In the genomic region with DNA sequence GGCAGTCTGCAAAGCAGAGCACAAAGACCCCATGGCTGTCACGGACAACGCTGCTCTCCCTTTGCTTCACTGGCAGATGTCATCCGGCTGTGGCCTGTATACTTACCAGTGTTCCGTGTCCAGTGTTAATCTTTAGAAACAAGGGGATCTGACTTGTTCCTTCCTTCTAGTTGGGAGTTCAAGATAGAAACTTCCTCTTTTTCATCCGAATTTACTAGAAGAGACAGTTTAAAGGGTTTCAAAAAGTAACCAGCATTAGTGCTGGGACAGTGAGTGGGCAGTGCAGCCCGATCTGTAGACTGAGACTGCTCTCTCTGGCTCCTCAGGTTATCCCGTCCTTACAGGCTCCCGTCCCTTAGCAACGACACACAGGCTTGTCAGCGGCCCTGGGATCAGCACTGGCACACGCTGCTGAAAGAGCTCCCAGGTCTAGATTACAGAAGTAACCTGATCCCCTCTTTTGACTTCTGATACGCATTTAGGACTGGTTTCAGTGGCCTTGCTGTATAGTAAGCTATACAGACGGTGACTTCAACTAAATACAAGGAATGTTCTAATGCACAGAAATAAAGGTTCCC, we compare ENCODE assay signal across 10 mouse cellular contexts. TPM values are rescaled to one million over a fixed set of nuclear protein-coding genes. Genes with fewer than 3 reads are reported as not detected.
DNase-seq lines count a peak whose midpoint lies in the region; ATAC-seq and TF ChIP-seq lines count a peak whose summit lies in the region.
"Had no signal": no experiment of that assay in that cellular context is flagged by ENCODE, and none has a peak within 500 bp of the region (broad histone marks: within the 10 kb centered on the region; RNA-seq: fewer than 3 reads in every experiment).

No protein-coding gene starts in this region.

- TF ChIP-seq POLR2A in liver, adult 2 months (IDR thresholded peaks at IDR 0.05; ENCODE audit: extremely low read depth, insufficient read depth, low read length) = no peak
- no peak for TF ChIP-seq POLR2A in cerebellum, adult 2 months (IDR thresholded peaks at IDR 0.05; ENCODE audit: borderline replicate concordance, insufficient read depth, low read length)

- no peaks in the 10 kb centered on the region for H3K27me3 ChIP-seq in liver, adult 2 months (ENCODE audit: control insufficient read depth, insufficient read depth, low read length)
- H3K27me3 ChIP-seq in embryonic facial prominence, embryonic 14.5 days (replicated peaks; ENCODE audit: control insufficient read depth, insufficient read depth, low read length) = no peaks in the 10 kb centered on the region
- no peaks in the 10 kb centered on the region for H3K27me3 ChIP-seq in megakaryocyte, embryonic 14.5 days (replicated peaks)
- H3K27me3 ChIP-seq in cerebellum, adult 2 months (ENCODE audit: control insufficient read depth, insufficient read depth, low read length) = no peaks in the 10 kb centered on the region
- H3K27me3 ChIP-seq in forebrain, embryonic 12.5 days = no peaks in the 10 kb centered on the region

- H3K27ac ChIP-seq in liver, adult 2 months (replicated peaks; ENCODE audit: insufficient read depth, low read depth, low read length) = peak overlapping the region; percentile 6
- H3K27ac ChIP-seq in embryonic facial prominence, embryonic 14.5 days (replicated peaks; ENCODE audit: low read depth, low read length) = peak overlapping the region; percentile 1; the same call in 1 of the 2 replicates
- H3K27ac ChIP-seq in cerebellum, adult 2 months (ENCODE audit: insufficient read depth, low read length) = no peak overlapping the region
- no peak overlapping the region for H3K27ac ChIP-seq in forebrain, embryonic 12.5 days
- H3K27ac ChIP-seq: midbrain, embryonic 10.5 days had no signal

- no peaks in the 10 kb centered on the region for H3K79me2 ChIP-seq in liver, adult 2 months (ENCODE audit: control insufficient read depth, insufficient read depth, low read length)

- WGBS in liver, adult 2 months = 88% methylated on average over 13 of the region's 13 CpGs
- WGBS in embryonic facial prominence, embryonic 14.5 days = 53% methylated on average over 13 of the region's 13 CpGs
- 82% methylated on average over 13 of the region's 13 CpGs for WGBS in cerebellum, adult 2 months
- WGBS in forebrain, embryonic 12.5 days = 79% methylated on average over 13 of the region's 13 CpGs

- H3K9ac ChIP-seq in liver, adult 2 months (ENCODE audit: low read depth, low read length) = no peak overlapping the region
- 0 out of 2 replicates have a peak overlapping the region, but pooled peaks have one; percentile 14 for H3K9ac ChIP-seq in embryonic facial prominence, embryonic 14.5 days (ENCODE audit: low read depth, low read length)
- no peak overlapping the region for H3K9ac ChIP-seq in forebrain, embryonic 12.5 days

- H3K4me2 ChIP-seq in embryonic facial prominence, embryonic 14.5 days (ENCODE audit: low read depth, low read length) = no peak overlapping the region
- no peak overlapping the region for H3K4me2 ChIP-seq in forebrain, embryonic 12.5 days

- no peak for TF ChIP-seq CTCF in liver, adult 2 months (IDR thresholded peaks at IDR 0.05; ENCODE audit: low read depth, low read length)
- no peak for TF ChIP-seq CTCF in cerebellum, adult 2 months (IDR thresholded peaks at IDR 0.05; ENCODE audit: borderline replicate concordance, insufficient read depth, low read depth, low read length)

- H3K4me3 ChIP-seq in liver, adult 2 months (ENCODE audit: insufficient read depth, low read depth, low read length) = no peak overlapping the region
- no peak overlapping the region for H3K4me3 ChIP-seq in embryonic facial prominence, embryonic 14.5 days (ENCODE audit: low read depth, low read length)
- H3K4me3 ChIP-seq in megakaryocyte, embryonic 14.5 days (replicated peaks) = peak overlapping the region; percentile 74
- no peak overlapping the region for H3K4me3 ChIP-seq in cerebellum, adult 2 months (replicated peaks; ENCODE audit: insufficient read depth, low read depth, low read length)
- no peak overlapping the region for H3K4me3 ChIP-seq in forebrain, embryonic 12.5 days (replicated peaks)
- H3K4me3 ChIP-seq: midbrain, embryonic 10.5 days had no signal

- H3K36me3 ChIP-seq in liver, adult 2 months (ENCODE audit: control insufficient read depth, insufficient read depth, low read length) = no peaks in the 10 kb centered on the region
- peaks cover 44% of the 10 kb centered on the region for H3K36me3 ChIP-seq in embryonic facial prominence, embryonic 14.5 days (ENCODE audit: control insufficient read depth, insufficient read depth, low read length)
- H3K36me3 ChIP-seq in megakaryocyte, embryonic 14.5 days (replicated peaks; ENCODE audit: low read length) = peaks cover 75% of the 10 kb centered on the region
- H3K36me3 ChIP-seq in forebrain, embryonic 12.5 days (replicated peaks) = peaks cover 85% of the 10 kb centered on the region

- H3K4me1 ChIP-seq in liver, adult 2 months (ENCODE audit: control insufficient read depth, insufficient read depth, low read length) = no peaks in the 10 kb centered on the region
- peaks cover 2% of the 10 kb centered on the region; the same call in 1 of the 2 replicates for H3K4me1 ChIP-seq in embryonic facial prominence, embryonic 14.5 days (ENCODE audit: control insufficient read depth, insufficient read depth, low read length)
- H3K4me1 ChIP-seq in megakaryocyte, embryonic 14.5 days = peaks cover 23% of the 10 kb centered on the region
- peaks cover 2% of the 10 kb centered on the region; the same call in 1 of the 2 replicates for H3K4me1 ChIP-seq in cerebellum, adult 2 months (ENCODE audit: control insufficient read depth, insufficient read depth, low read length)
- H3K4me1 ChIP-seq in forebrain, embryonic 12.5 days = no peaks in the 10 kb centered on the region

- H3K9me3 ChIP-seq in embryonic facial prominence, embryonic 14.5 days (ENCODE audit: control insufficient read depth, low read length) = no peaks in the 10 kb centered on the region
- H3K9me3 ChIP-seq in megakaryocyte, embryonic 14.5 days = no peaks in the 10 kb centered on the region
- no peaks in the 10 kb centered on the region for H3K9me3 ChIP-seq in forebrain, embryonic 12.5 days
- H3K9me3 ChIP-seq: midbrain, embryonic 10.5 days had no signal

- DNase-seq in liver, adult 2 months (ENCODE audit: extremely low read depth, low read depth, low spot score) = no peak
- DNase-seq in liver = no peak
- DNase-seq in embryonic facial prominence, embryonic 14.5 days (ENCODE audit: low spot score) = no peak
- DNase-seq in cerebellum, adult 2 months = no peak
- no peak for DNase-seq in frontal cortex, postnatal 10 days (ENCODE audit: low spot score in 2 of 2)
- DNase-seq: cerebellum, adult 9-11 months had no signal

- no peak for ATAC-seq in embryonic facial prominence, embryonic 14.5 days (ENCODE audit: low read depth)
- peak; percentile 28 to 36; a peak in 3 of 4 replicates for ATAC-seq in hematopoietic stem cell, adult 5-6 weeks (replicated peaks in 1 of 2; ENCODE audit: insufficient read depth in 1 of 2, low FRiP score in 2 of 2, low TSS enrichment in 1 of 2, low read depth in 1 of 2, poor library complexity in 2 of 2, severe bottlenecking in 2 of 2)
- no peak for ATAC-seq in forebrain, embryonic 12.5 days (ENCODE audit: low FRiP score)

RNA-seq across cellular contexts. Expression of a gene that starts 9.9 kb away (rescaled TPM):
- total RNA-seq in liver, adult 2 months (2014; rRNA removed) = 0.09 and 0.20 TPM in 2 replicates
- polyA plus RNA-seq in liver, adult 2 months (2012; rRNA removed) = 0.07 TPM in 1 of 2 replicates, not detected in the other
- polyA plus RNA-seq in embryonic facial prominence, embryonic 14.5 days (2014; fragmentation: Nextera tagmentation; extraction: Ambion mirVana) = 22.7 and 23.0 TPM in 2 replicates
- total RNA-seq in hematopoietic stem cell, adult 5-6 weeks (2017) = 27.3 and 30.6 TPM in 2 replicates
- 0.44 TPM in 1 of 2 replicates, not detected in the other for polyA plus RNA-seq in megakaryocyte, embryonic 14.5 days (2012; ENCODE audit: insufficient read depth, low replicate concordance)
- 0.30 and 0.36 TPM in 2 replicates for polyA plus RNA-seq in cerebellum, adult 2 months (2012; rRNA removed)
- polyA plus RNA-seq in forebrain, embryonic 12.5 days (2016; fragmentation: Nextera tagmentation; extraction: Ambion mirVana) = 38.0 and 43.1 TPM in 2 replicates

RNA-seq across cellular contexts. Expression of a gene that starts 10.1 kb away (rescaled TPM):
- 3.7 and 4.5 TPM in 2 replicates for total RNA-seq in liver, adult 2 months (2014; rRNA removed)
- polyA plus RNA-seq in liver, adult 2 months (2012; rRNA removed) = 14.1 and 14.6 TPM in 2 replicates
- polyA plus RNA-seq in embryonic facial prominence, embryonic 14.5 days (2014; fragmentation: Nextera tagmentation; extraction: Ambion mirVana) = 46.4 and 50.3 TPM in 2 replicates
- 5.2 and 6.5 TPM in 2 replicates for total RNA-seq in hematopoietic stem cell, adult 5-6 weeks (2017)
- polyA plus RNA-seq in megakaryocyte, embryonic 14.5 days (2012; ENCODE audit: insufficient read depth, low replicate concordance) = 11.8 and 25.3 TPM in 2 replicates
- 13.5 and 15.4 TPM in 2 replicates for polyA plus RNA-seq in cerebellum, adult 2 months (2012; rRNA removed)
- polyA plus RNA-seq in forebrain, embryonic 12.5 days (2016; fragmentation: Nextera tagmentation; extraction: Ambion mirVana) = 14.0 and 16.4 TPM in 2 replicates

RNA-seq across cellular contexts. Expression of a gene that starts 54.1 kb away (rescaled TPM):
- total RNA-seq in liver, adult 2 months (2014; rRNA removed) = 1.5 and 1.9 TPM in 2 replicates
- 3.1 TPM in 2 replicates for polyA plus RNA-seq in liver, adult 2 months (2012; rRNA removed)
- polyA plus RNA-seq in embryonic facial prominence, embryonic 14.5 days (2014; fragmentation: Nextera tagmentation; extraction: Ambion mirVana) = 3.9 and 4.3 TPM in 2 replicates
- 6.4 and 6.7 TPM in 2 replicates for total RNA-seq in hematopoietic stem cell, adult 5-6 weeks (2017)
- 7.3 and 10.6 TPM in 2 replicates for polyA plus RNA-seq in megakaryocyte, embryonic 14.5 days (2012; ENCODE audit: insufficient read depth, low replicate concordance)
- 25.8 and 27.3 TPM in 2 replicates for polyA plus RNA-seq in cerebellum, adult 2 months (2012; rRNA removed)
- 4.8 and 5.2 TPM in 2 replicates for polyA plus RNA-seq in forebrain, embryonic 12.5 days (2016; fragmentation: Nextera tagmentation; extraction: Ambion mirVana)

Comparison
In these comparisons a context has a peak if more than half of its experiments do, and no peak if none do; other contexts are left out.
1. H3K27ac ChIP-seq: peak in liver, adult 2 months (single experiment) and embryonic facial prominence, embryonic 14.5 days (single experiment); none in cerebellum, adult 2 months (single experiment) and forebrain, embryonic 12.5 days (single experiment).
2. ATAC-seq: peak in hematopoietic stem cell, adult 5-6 weeks (2 of 2); none in embryonic facial prominence, embryonic 14.5 days (single experiment) and forebrain, embryonic 12.5 days (single experiment).
3. RNA of a gene that starts 9.9 kb away (polyA plus RNA-seq): 38.0 to 43.1 TPM in forebrain, embryonic 12.5 days and 22.7 to 23.0 TPM in embryonic facial prominence, embryonic 14.5 days; 0.44 TPM in megakaryocyte, embryonic 14.5 days, 0.30 to 0.36 TPM in cerebellum, adult 2 months and 0.07 TPM in liver, adult 2 months; every median in the first group is over 10 times any median in the second.